11 mouse cellular contexts compared by ENCODE assay signal in the genomic region with DNA sequence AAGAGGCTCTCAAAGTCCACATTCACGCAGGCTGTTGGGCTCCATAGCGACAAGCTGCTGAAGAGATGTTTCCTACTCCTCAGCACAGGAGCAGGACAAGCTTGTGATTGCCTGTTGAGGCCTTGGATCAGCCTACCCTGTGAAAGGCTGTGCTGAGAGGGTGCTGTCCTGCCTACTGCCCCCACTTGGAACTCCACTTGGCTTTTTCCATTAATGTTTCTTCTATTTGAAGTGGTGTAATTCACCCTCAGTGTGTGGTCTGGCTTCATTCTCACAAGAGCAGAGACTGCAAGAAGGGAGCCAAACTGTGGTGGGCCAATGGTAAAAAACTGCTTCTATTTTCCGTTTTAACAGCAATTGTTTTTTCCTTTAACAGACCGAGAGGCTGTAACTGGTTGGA.
"Had no signal": no experiment of that assay in that cellular context is flagged by ENCODE, and none has a peak within 500 bp of the region (broad histone marks: within the 10 kb centered on the region; RNA-seq: fewer than 3 reads in every experiment).

No protein-coding gene starts in this region.

- H3K36me3 ChIP-seq: liver, embryonic 13.5 days; midbrain, embryonic 13.5 days had no signal

- DNase-seq: kidney, adult 11 months; kidney, adult 9 months; kidney, postnatal 36 days; liver; liver, embryonic 13.5 days; liver, postnatal 0 days; right cerebral cortex, postnatal 14 days; thymus, postnatal 36 days had no signal

- H3K4me1 ChIP-seq: liver, embryonic 13.5 days; midbrain, embryonic 13.5 days had no signal

- H3K9ac ChIP-seq: liver, embryonic 13.5 days; liver, postnatal 0 days; midbrain, embryonic 13.5 days had no signal

- ATAC-seq: inflammation-experienced regulatory T-cells, adult 6 months; liver, postnatal 0 days; midbrain, embryonic 13.5 days had no signal

- H3K27me3 ChIP-seq: liver, embryonic 13.5 days; midbrain, embryonic 13.5 days had no signal

- H3K4me2 ChIP-seq: liver, embryonic 13.5 days; midbrain, embryonic 13.5 days had no signal

- H3K27ac ChIP-seq: kidney, postnatal 0 days; liver, embryonic 13.5 days; midbrain, embryonic 13.5 days had no signal

- H3K4me3 ChIP-seq: liver, embryonic 13.5 days; midbrain, embryonic 13.5 days had no signal

- H3K9me3 ChIP-seq: liver, embryonic 13.5 days; midbrain, embryonic 13.5 days had no signal
